Mouse (Mus musculus): ENCODE measurements around the gene Nhlrc1. TPM values are rescaled to one million over a fixed set of nuclear protein-coding genes. Genes with fewer than 3 reads are reported as not detected.

The Nhlrc1 gene
- total RNA-seq (2014; rRNA removed) (14.3 and 15.4 TPM in 2 replicates), polyA plus RNA-seq (2015; fragmentation: Nextera tagmentation; extraction: Ambion mirVana) (12.5 and 17.0 TPM in 2 replicates)

- no peak within 1 kb of the TSS for H3K27ac ChIP-seq (ENCODE audit: low read depth, low read length)
- H3K27me3 ChIP-seq (ENCODE audit: insufficient read depth, low read length), result no peaks in the 10 kb centered on the region
- 5% methylated on average over 71 of the region's 73 CpGs for WGBS
- peak within 1 kb of the TSS; percentile 35 for H3K9ac ChIP-seq
- DNase-seq (peak; percentile 90), ATAC-seq (peak; percentile 97)
- H3K4me2 ChIP-seq (ENCODE audit: low read depth), result peak within 1 kb of the TSS; percentile 97
- 0 out of 2 replicates have a peak, but pooled peaks cover 16% of the 10 kb centered on the region for H3K9me3 ChIP-seq (ENCODE audit: low read length)
- TF ChIP-seq CTCF (IDR thresholded peaks at IDR 0.05; ENCODE audit: low read depth), result peak; percentile 99
- no peaks in the 10 kb centered on the region for H3K4me1 ChIP-seq (ENCODE audit: insufficient read depth)
- H3K4me3 ChIP-seq (ENCODE audit: low read depth, low read length), result peak within 1 kb of the TSS; percentile 50
- no peaks in the 10 kb centered on the region for H3K36me3 ChIP-seq (ENCODE audit: insufficient read depth)
Measured at GRCm38 (mm10) chr13:47014334-47015194, at the start of gene Nhlrc1. TSS of gene Nhlrc1 (minus strand) at chr13:47014850.

- Histone ChIP-seq H3K4me1 (ENCODE audit: insufficient read depth) (no peaks in the 10 kb centered on the region), H3K4me3 (ENCODE audit: low read depth, low read length) (no peak overlapping the region), H3K4me2 (ENCODE audit: low read depth) (no peak overlapping the region), H3K27me3 (ENCODE audit: insufficient read depth, low read length) (no peaks in the 10 kb centered on the region), H3K9ac (no peak overlapping the region), H3K9me3 (ENCODE audit: low read length) (no peaks in the 10 kb centered on the region), H3K27ac (ENCODE audit: low read depth, low read length) (no peak overlapping the region), H3K36me3 (ENCODE audit: insufficient read depth) (peaks cover 63% of the 10 kb centered on the region)
- 77% methylated on average over 15 of the region's 15 CpGs for whole genome bisulfite sequencing
- TF ChIP-seq CTCF (IDR thresholded peaks at IDR 0.05; ENCODE audit: low read depth), result no peak
- DNase-seq, result no peak
- ATAC-seq, result no peak
Measured at GRCm38 (mm10) chr13:47063985-47064760, 49.5 kb upstream of the Nhlrc1 start.

- DNase-seq (no peak), ATAC-seq (no peak)
- Histone ChIP-seq H3K27ac (ENCODE audit: low read depth, low read length) (no peak overlapping the region), H3K4me2 (ENCODE audit: low read depth) (no peak overlapping the region), H3K4me1 (ENCODE audit: insufficient read depth) (no peaks in the 10 kb centered on the region), H3K9ac (no peak overlapping the region), H3K9me3 (ENCODE audit: low read length) (no peaks in the 10 kb centered on the region), H3K36me3 (ENCODE audit: insufficient read depth) (peaks cover 65% of the 10 kb centered on the region), H3K27me3 (ENCODE audit: insufficient read depth, low read length) (no peaks in the 10 kb centered on the region), H3K4me3 (ENCODE audit: low read depth, low read length) (no peak overlapping the region)
- WGBS, result 93% methylated on average over 17 of the region's 17 CpGs
- no peak for TF ChIP-seq CTCF (IDR thresholded peaks at IDR 0.05; ENCODE audit: low read depth)
Measured at GRCm38 (mm10) chr13:47062756-47063155, 48.1 kb upstream of the Nhlrc1 start.

GRCm38 (mm10) chr13:47056781-47057180 lies 42.1 kb upstream of the Nhlrc1 start:
- no peak overlapping the region for H3K4me3 ChIP-seq (ENCODE audit: low read depth, low read length)
- H3K27me3 ChIP-seq (ENCODE audit: insufficient read depth, low read length), result no peaks in the 10 kb centered on the region
- 93% methylated on average over 5 of the region's 5 CpGs for whole genome bisulfite sequencing

GRCm38 (mm10) chr13:47056126-47056525 lies 41.5 kb upstream of the Nhlrc1 start:
- 80% methylated on average over 11 of the region's 11 CpGs for WGBS
- no peak overlapping the region for H3K27ac ChIP-seq (ENCODE audit: low read depth, low read length)
- peak; percentile 34 for DNase-seq
- peak; percentile 43 for ATAC-seq
- no peak overlapping the region for H3K4me2 ChIP-seq (ENCODE audit: low read depth)
- peaks cover 54% of the 10 kb centered on the region for H3K36me3 ChIP-seq (ENCODE audit: insufficient read depth)
- H3K9ac ChIP-seq, result no peak overlapping the region
- no peak overlapping the region for H3K4me3 ChIP-seq (ENCODE audit: low read depth, low read length)
- no peaks in the 10 kb centered on the region for H3K27me3 ChIP-seq (ENCODE audit: insufficient read depth, low read length)
- H3K9me3 ChIP-seq (ENCODE audit: low read length), result no peaks in the 10 kb centered on the region
- TF ChIP-seq CTCF (IDR thresholded peaks at IDR 0.05; ENCODE audit: low read depth), result 0 out of 2 replicates have a peak, but pooled peaks have one; percentile 9
- H3K4me1 ChIP-seq (ENCODE audit: insufficient read depth), result no peaks in the 10 kb centered on the region

More at GRCm38 (mm10) chr13:47056781-47057180, 42.1 kb upstream of the Nhlrc1 start:
- Histone ChIP-seq H3K9ac (no peak overlapping the region), H3K4me2 (ENCODE audit: low read depth) (no peak overlapping the region), H3K27ac (ENCODE audit: low read depth, low read length) (no peak overlapping the region), H3K36me3 (ENCODE audit: insufficient read depth) (peaks cover 51% of the 10 kb centered on the region), H3K4me1 (ENCODE audit: insufficient read depth) (no peaks in the 10 kb centered on the region), H3K9me3 (ENCODE audit: low read length) (no peaks in the 10 kb centered on the region)
- no peak for ATAC-seq
- DNase-seq, result no peak
- TF ChIP-seq CTCF (IDR thresholded peaks at IDR 0.05; ENCODE audit: low read depth), result no peak

- H3K9me3 ChIP-seq (ENCODE audit: low read length), result no peaks in the 10 kb centered on the region
- no peaks in the 10 kb centered on the region for H3K27me3 ChIP-seq (ENCODE audit: insufficient read depth, low read length)
- H3K9ac ChIP-seq, result no peak overlapping the region
- no peak for TF ChIP-seq CTCF (IDR thresholded peaks at IDR 0.05; ENCODE audit: low read depth)
- no peak overlapping the region for H3K4me3 ChIP-seq (ENCODE audit: low read depth, low read length)
- peaks cover 54% of the 10 kb centered on the region for H3K36me3 ChIP-seq (ENCODE audit: insufficient read depth)
- H3K4me1 ChIP-seq (ENCODE audit: insufficient read depth), result no peaks in the 10 kb centered on the region
- no peak overlapping the region for H3K4me2 ChIP-seq (ENCODE audit: low read depth)
- DNase-seq, result peak; percentile 27
- H3K27ac ChIP-seq (ENCODE audit: low read depth, low read length), result no peak overlapping the region
- ATAC-seq, result peak; percentile 62
- 19% methylated on average over 10 of the region's 10 CpGs for WGBS
Measured at GRCm38 (mm10) chr13:47053971-47054370, 39.3 kb upstream of the Nhlrc1 start.
